Mouse (Mus musculus) cerebellum, adult 2 months (tissue): ENCODE measurements at regions not wholly inside any gene's neighbourhood (a gene's known extent, or its start where the extent isn't known, plus 50 kb on each side); places are given as distances from the start of the nearest gene placed in this dataset.

ENCODE experiments used
- CTCF ChIP-seq: fragments of 200-500 bp; IDR thresholded peaks from 2 replicates; pipeline ENCODE4 v1.5.1; 2011; ENCODE audit warnings: low read depth, mild to moderate bottlenecking, control low read depth, low read length, moderate library complexity, borderline replicate concordance; ENCODE audit not compliant: insufficient read depth
- POLR2A ChIP-seq: fragments of 200-500 bp; IDR thresholded peaks from 2 replicates; pipeline ENCODE4 v1.6.1; 2011; ENCODE audit warnings: low read length, control low read depth, borderline replicate concordance; ENCODE audit not compliant: insufficient read depth

- TF ChIP-seq POLR2A (no peak), CTCF (no peak)
These were observed 59.4 kb upstream of the Neo1 start for GRCm38 (mm10) chr9:59095626-59096025.
